Mouse (Mus musculus): ENCODE measurements around the gene Tgfbr3. TPM values are rescaled to one million over a fixed set of nuclear protein-coding genes. Genes with fewer than 3 reads are reported as not detected.
"Not testable (repeated sequence)": the region's sequence is repeated elsewhere in the genome, so short reads cannot be mapped to it uniquely, and the experiment has no call there.

The Tgfbr3 gene
- polyA plus RNA-seq, 1 experiment from 2014 or later, result 5.7 TPM

DNA sequence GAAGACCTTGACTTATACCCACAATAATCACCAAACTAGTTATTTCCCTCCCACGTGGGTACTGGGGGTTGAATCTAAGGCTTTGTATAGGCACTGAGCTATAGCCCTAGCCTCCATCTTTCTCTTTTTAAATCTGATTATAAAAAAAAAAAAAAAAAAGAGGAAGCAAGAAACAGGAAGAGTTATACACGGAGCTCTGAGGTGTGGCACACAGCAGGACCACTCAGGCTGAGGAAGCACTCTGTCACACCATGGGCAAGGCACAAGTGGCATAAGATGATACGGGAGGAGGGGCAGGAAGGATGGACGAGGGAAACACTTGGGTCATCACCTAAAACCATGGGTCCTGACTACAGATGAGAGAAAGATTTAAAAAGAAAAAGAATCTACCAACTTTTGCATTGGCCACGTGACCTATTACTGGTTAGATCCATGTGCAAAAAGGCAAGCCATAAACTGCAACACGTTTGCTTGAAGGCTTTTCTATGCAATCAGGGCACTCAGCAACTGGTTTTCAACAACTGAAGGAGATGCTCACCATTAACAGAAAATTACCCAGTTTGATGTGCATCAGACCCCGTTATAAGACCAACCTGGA is 64.5 kb downstream of the Tgfbr3 start:
- Histone ChIP-seq H3K27ac (no peak overlapping the region), H3K4me3 (no peak overlapping the region), H3K9me3 (no peaks in the 10 kb centered on the region), H3K27me3 (ENCODE audit: poor library complexity, severe bottlenecking) (no peaks in the 10 kb centered on the region), H3K4me1 (peaks cover 30% of the 10 kb centered on the region), H3K36me3 (replicated peaks) (no peaks in the 10 kb centered on the region; the same call in 1 of the 2 replicates)
- no peak for DNase-seq (ENCODE audit: extremely low spot score, low spot score)
- WGBS, result 81% methylated on average over 7 of the region's 7 CpGs

GRCm38 (mm10) chr5:107224151-107224550 is 65.3 kb downstream of the Tgfbr3 start:
- peaks cover 32% of the 10 kb centered on the region for H3K4me1 ChIP-seq
- no peaks in the 10 kb centered on the region; the same call in 1 of the 2 replicates for H3K36me3 ChIP-seq (replicated peaks)
- no peak overlapping the region for H3K27ac ChIP-seq
- 74% methylated on average over 5 of the region's 5 CpGs for WGBS
- no peaks in the 10 kb centered on the region for H3K27me3 ChIP-seq (ENCODE audit: poor library complexity, severe bottlenecking)
- no peak for DNase-seq (ENCODE audit: extremely low spot score, low spot score)
- no peaks in the 10 kb centered on the region for H3K9me3 ChIP-seq
- H3K4me3 ChIP-seq, result no peak overlapping the region

DNA sequence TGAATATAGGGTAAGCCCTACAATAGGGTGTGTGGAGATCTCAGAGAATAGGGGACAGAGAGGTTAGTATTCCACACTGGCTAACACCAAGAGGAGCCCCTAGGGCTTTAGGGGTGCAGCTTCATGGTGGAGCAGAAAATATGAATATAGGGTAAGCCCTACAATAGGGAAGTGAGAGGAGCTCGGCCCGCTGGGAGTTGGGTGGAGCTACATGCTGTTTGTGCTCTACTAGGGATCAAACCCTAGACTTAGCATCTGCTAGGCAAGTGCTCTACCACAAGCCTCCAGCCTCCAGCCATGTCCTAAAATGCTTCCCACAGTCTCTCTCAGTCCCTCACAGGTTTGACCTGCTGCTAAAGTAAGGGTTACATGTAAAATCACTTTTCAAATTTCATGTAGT is 65.9 kb downstream of the Tgfbr3 start:
- 98% methylated on average over 2 of the region's 2 CpGs for WGBS
- H3K27me3 ChIP-seq (ENCODE audit: poor library complexity, severe bottlenecking); H3K4me3 ChIP-seq; DNase-seq (ENCODE audit: extremely low spot score, low spot score); H3K27ac ChIP-seq; H3K9me3 ChIP-seq; H3K36me3 ChIP-seq (replicated peaks): not testable (repeated sequence)
- H3K4me1 ChIP-seq, result peaks cover 35% of the 10 kb centered on the region

DNA sequence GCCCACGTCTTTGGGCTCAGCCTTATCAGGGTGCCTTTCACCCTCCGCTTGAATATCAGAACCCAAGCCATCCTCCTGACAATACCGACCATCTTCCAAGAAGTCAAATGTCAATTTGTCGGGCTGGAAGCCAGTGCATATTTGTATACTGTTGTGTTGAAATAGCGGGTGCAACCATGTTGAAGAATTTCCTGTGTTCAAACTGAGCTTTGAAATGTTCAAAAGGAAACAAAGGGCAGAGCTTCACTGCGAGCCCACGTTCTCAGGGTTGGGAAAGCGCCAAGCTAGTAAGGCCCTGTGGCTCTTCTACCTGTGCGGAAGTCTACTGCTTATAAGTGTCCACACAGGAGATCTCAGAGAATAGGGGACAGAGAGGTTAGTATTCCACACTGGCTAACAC is 66.4 kb downstream of the Tgfbr3 start:
- Histone ChIP-seq H3K4me1 (peaks cover 38% of the 10 kb centered on the region), H3K27me3 (ENCODE audit: poor library complexity, severe bottlenecking) (no peaks in the 10 kb centered on the region), H3K9me3 (no peaks in the 10 kb centered on the region), H3K4me3 (no peak overlapping the region), H3K27ac (no peak overlapping the region), H3K36me3 (replicated peaks) (no peaks in the 10 kb centered on the region; the same call in 1 of the 2 replicates)
- WGBS, result 92% methylated on average over 9 of the region's 9 CpGs
- no peak for DNase-seq (ENCODE audit: extremely low spot score, low spot score)

GRCm38 (mm10) chr5:107222670-107223005 is 66.8 kb downstream of the Tgfbr3 start:
- no peak for DNase-seq (ENCODE audit: extremely low spot score, low spot score)
- Histone ChIP-seq H3K4me1 (peaks cover 42% of the 10 kb centered on the region), H3K36me3 (replicated peaks) (no peaks in the 10 kb centered on the region; the same call in 1 of the 2 replicates), H3K27ac (no peak overlapping the region), H3K4me3 (no peak overlapping the region), H3K9me3 (no peaks in the 10 kb centered on the region), H3K27me3 (ENCODE audit: poor library complexity, severe bottlenecking) (no peaks in the 10 kb centered on the region)
- 77% methylated on average over 1 of the region's 1 CpGs for WGBS

- no peak for DNase-seq (ENCODE audit: extremely low spot score, low spot score)
- no peak overlapping the region for H3K27ac ChIP-seq
- no peaks in the 10 kb centered on the region for H3K36me3 ChIP-seq (replicated peaks)
- peaks cover 48% of the 10 kb centered on the region for H3K4me1 ChIP-seq
- no peaks in the 10 kb centered on the region for H3K27me3 ChIP-seq (ENCODE audit: poor library complexity, severe bottlenecking)
- no peak overlapping the region for H3K4me3 ChIP-seq
- H3K9me3 ChIP-seq, result no peaks in the 10 kb centered on the region
- 76% methylated on average over 17 of the region's 17 CpGs for WGBS
Observed at GRCm38 (mm10) chr5:107221892-107222669, 67.3 kb downstream of the Tgfbr3 start.

DNA sequence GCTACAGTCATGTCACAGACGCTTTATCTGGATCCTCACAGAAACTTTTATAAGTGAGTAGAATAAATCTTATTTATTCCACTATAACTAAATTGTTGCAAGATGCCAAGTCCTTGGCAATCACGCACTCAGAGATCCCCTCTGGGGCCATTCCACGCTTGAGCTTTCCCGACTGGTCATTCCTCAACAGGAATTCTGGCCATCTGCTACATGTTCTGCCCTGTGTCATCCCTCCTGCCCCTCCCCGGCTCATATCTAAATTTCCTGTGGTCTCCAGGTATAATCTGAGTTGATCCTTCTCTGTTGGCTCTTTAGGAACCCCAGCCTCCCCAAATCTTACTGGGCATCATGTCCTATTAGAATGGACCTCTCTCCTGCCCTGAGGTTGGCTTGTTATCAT is 68.5 kb downstream of the Tgfbr3 start:
- Histone ChIP-seq H3K4me3 (no peak overlapping the region), H3K9me3 (no peaks in the 10 kb centered on the region), H3K27me3 (ENCODE audit: poor library complexity, severe bottlenecking) (no peaks in the 10 kb centered on the region), H3K36me3 (replicated peaks) (no peaks in the 10 kb centered on the region), H3K27ac (no peak overlapping the region), H3K4me1 (peaks cover 48% of the 10 kb centered on the region)
- 80% methylated on average over 5 of the region's 5 CpGs for WGBS
- DNase-seq (ENCODE audit: extremely low spot score, low spot score), result no peak

DNA sequence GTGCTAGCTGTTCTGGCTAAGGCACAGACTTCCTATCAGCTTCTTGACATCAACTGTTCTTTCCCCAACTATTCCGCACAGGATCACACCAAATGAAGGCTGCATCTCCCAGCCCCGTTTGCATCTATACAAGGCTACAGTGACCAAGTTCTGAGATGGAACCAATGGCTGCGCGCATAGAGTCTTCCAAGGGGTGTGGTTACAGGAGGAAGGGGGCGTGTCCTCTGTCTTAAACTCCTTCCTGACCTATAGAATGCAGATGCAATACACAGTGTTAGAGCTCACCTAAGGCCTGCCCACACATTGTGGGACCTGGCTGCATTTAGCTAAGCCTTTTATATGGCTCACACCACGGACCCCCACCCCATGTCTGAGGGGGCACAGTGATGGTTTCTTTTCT is 69.5 kb downstream of the Tgfbr3 start:
- WGBS, result 75% methylated on average over 6 of the region's 6 CpGs
- Histone ChIP-seq H3K9me3 (no peaks in the 10 kb centered on the region), H3K36me3 (replicated peaks) (no peaks in the 10 kb centered on the region), H3K4me1 (peaks cover 48% of the 10 kb centered on the region), H3K27me3 (ENCODE audit: poor library complexity, severe bottlenecking) (no peaks in the 10 kb centered on the region), H3K27ac (no peak overlapping the region), H3K4me3 (no peak overlapping the region)
- DNase-seq (ENCODE audit: extremely low spot score, low spot score), result no peak

DNA sequence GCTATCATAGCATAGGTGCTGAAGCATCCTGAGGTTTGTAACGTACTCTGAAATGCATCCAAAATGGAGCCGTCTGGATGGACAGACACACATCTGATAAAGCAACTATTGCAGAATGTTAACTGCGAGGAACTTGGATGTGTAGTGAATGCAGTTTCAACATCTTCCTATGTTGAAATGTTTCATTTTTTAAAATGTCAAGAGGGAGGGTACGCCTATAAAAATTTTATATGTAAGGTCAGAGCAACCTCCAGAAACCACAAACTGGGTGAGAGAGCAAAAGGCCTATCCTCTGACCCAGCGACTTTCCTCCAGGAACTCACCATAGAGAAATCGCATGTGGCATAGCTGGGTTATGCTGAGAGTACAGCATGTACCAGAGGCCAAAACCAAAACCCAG is 70.1 kb downstream of the Tgfbr3 start:
- Histone ChIP-seq H3K27me3 (ENCODE audit: poor library complexity, severe bottlenecking) (no peaks in the 10 kb centered on the region), H3K36me3 (replicated peaks) (no peaks in the 10 kb centered on the region), H3K9me3 (no peaks in the 10 kb centered on the region), H3K4me3 (no peak overlapping the region), H3K4me1 (peaks cover 48% of the 10 kb centered on the region), H3K27ac (no peak overlapping the region)
- no peak for DNase-seq (ENCODE audit: extremely low spot score, low spot score)
- 91% methylated on average over 6 of the region's 6 CpGs for WGBS

- H3K9me3 ChIP-seq, result no peaks in the 10 kb centered on the region
- no peaks in the 10 kb centered on the region for H3K27me3 ChIP-seq (ENCODE audit: poor library complexity, severe bottlenecking)
- H3K4me3 ChIP-seq, result no peak overlapping the region
- H3K4me1 ChIP-seq, result peaks cover 46% of the 10 kb centered on the region
- H3K27ac ChIP-seq, result no peak overlapping the region
- 86% methylated on average over 3 of the region's 3 CpGs for WGBS
- DNase-seq (ENCODE audit: extremely low spot score, low spot score), result no peak
- no peaks in the 10 kb centered on the region for H3K36me3 ChIP-seq (replicated peaks)
Observed at GRCm38 (mm10) chr5:107218594-107218993, 70.8 kb downstream of the Tgfbr3 start.

DNA sequence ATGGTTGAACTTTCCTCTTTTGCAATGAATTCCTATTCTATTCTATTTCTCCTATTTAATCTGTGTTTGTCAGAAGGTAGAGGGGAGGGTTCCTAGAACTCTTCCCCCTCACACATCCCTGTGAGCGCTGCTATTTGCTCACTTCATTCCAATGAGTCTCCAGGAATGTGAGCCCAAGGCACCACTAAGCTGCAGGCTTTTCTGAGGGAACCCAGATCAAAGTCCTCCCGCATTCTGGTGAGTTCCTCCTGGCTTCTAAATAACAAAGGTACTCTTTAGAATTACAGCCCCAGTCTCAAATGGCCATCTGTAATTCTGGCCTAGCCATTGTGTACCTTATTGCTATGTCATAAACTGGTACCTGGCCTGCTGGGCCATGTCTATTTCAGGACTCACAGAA is 72.3 kb downstream of the Tgfbr3 start:
- no peak for DNase-seq (ENCODE audit: extremely low spot score, low spot score)
- H3K36me3 ChIP-seq (replicated peaks), result no peaks in the 10 kb centered on the region
- H3K4me1 ChIP-seq, result peaks cover 36% of the 10 kb centered on the region
- no peak overlapping the region for H3K27ac ChIP-seq
- H3K4me3 ChIP-seq, result no peak overlapping the region
- no peaks in the 10 kb centered on the region for H3K27me3 ChIP-seq (ENCODE audit: poor library complexity, severe bottlenecking)
- H3K9me3 ChIP-seq, result no peaks in the 10 kb centered on the region
- WGBS, result 48% methylated on average over 2 of the region's 2 CpGs

- peak overlapping the region; percentile 25; the same call in 1 of the 2 replicates for H3K27ac ChIP-seq
- 90% methylated on average over 9 of the region's 9 CpGs for WGBS
Observed at GRCm38 (mm10) chr5:107213373-107214132, 75.9 kb downstream of the Tgfbr3 start.

More at GRCm38 (mm10) chr5:107213373-107214132, 75.9 kb downstream of the Tgfbr3 start:
- Histone ChIP-seq H3K4me3 (no peak overlapping the region), H3K9me3 (no peaks in the 10 kb centered on the region), H3K4me1 (peaks cover 19% of the 10 kb centered on the region; the same call in 1 of the 2 replicates), H3K27me3 (ENCODE audit: poor library complexity, severe bottlenecking) (no peaks in the 10 kb centered on the region), H3K36me3 (replicated peaks) (no peaks in the 10 kb centered on the region)
- no peak for DNase-seq (ENCODE audit: extremely low spot score, low spot score)
